Mouse (Mus musculus) neural tube, embryonic 15.5 days (tissue): ENCODE results near the gene Usp48. TPM values are rescaled to one million over a fixed set of nuclear protein-coding genes. Genes with fewer than 3 reads are reported as not detected.

ENCODE experiments used
- ATAC-seq: fragments of 200-750 bp; cut with Nextera tagmentation; 2 replicates; pipeline ENCODE4 v1.8.0; 2017; ENCODE audit warnings: mild to moderate bottlenecking, moderate TSS enrichment, moderate library complexity; ENCODE audit not compliant: low FRiP score
- H3K27ac ChIP-seq: fragments of 300-500 bp; sonication (generic); replicated peaks from 2 replicates; pipeline ENCODE4 v1.5.1; 2015; ENCODE audit warnings: mild to moderate bottlenecking, inconsistent platforms
- H3K27me3 ChIP-seq: fragments of 300-500 bp; sonication (generic); replicated peaks from 2 replicates; pipeline ENCODE4 v1.6.1; 2015; ENCODE audit warnings: inconsistent platforms
- H3K36me3 ChIP-seq: fragments of 300-500 bp; sonication (generic); 2 replicates; pipeline ENCODE4 v1.6.1; 2015; ENCODE audit warnings: inconsistent platforms
- H3K4me1 ChIP-seq: fragments of 300-500 bp; sonication (generic); 2 replicates; pipeline ENCODE4 v1.6.1; 2015; ENCODE audit warnings: inconsistent platforms
- H3K4me2 ChIP-seq: fragments of 300-500 bp; sonication (generic); 2 replicates; pipeline ENCODE4 v1.6.1; 2015; ENCODE audit warnings: inconsistent platforms, mild to moderate bottlenecking, moderate library complexity
- H3K4me3 ChIP-seq: fragments of 300-500 bp; sonication (generic); replicated peaks from 2 replicates; pipeline ENCODE4 v1.5.1; 2015; ENCODE audit warnings: mild to moderate bottlenecking, inconsistent platforms
- H3K9ac ChIP-seq: fragments of 300-500 bp; sonication (generic); replicated peaks from 2 replicates; pipeline ENCODE4 v1.6.1; 2015; ENCODE audit warnings: mild to moderate bottlenecking, inconsistent platforms
- H3K9me3 ChIP-seq: fragments of 300-500 bp; sonication (generic); replicated peaks from 2 replicates; pipeline ENCODE4 v1.6.1; 2016; ENCODE audit warnings: inconsistent platforms
- WGBS: fragments of 180-500 bp; shearing (Covaris S2); methylation state at CpG from one replicate; pipeline ENCODE4 v1.1.7; 2015; ENCODE audit warnings: mixed read lengths; 5-methylcytosine and 5-hydroxymethylcytosine counted together
- polyA plus RNA-seq: library from polyadenylated mRNA; unstranded; fragments of >200 nt; fragmentation: Nextera tagmentation; extraction: Ambion mirVana; gene quantifications from 2 replicates; pipeline ENCODE4 v1.2.1, GENCODE M21; 2015

Usp48 gene
- polyA plus RNA-seq, 1 experiment from 2014 or later, result 61.6 TPM

- Histone ChIP-seq H3K9ac (no peak overlapping the region), H3K9me3 (no peaks in the 10 kb centered on the region), H3K4me2 (no peak overlapping the region), H3K27ac (no peak overlapping the region), H3K4me3 (no peak overlapping the region), H3K27me3 (peaks cover 8% of the 10 kb centered on the region), H3K36me3 (no peaks in the 10 kb centered on the region), H3K4me1 (peaks cover 52% of the 10 kb centered on the region)
- ATAC-seq, result no peak
- WGBS, result 69% methylated on average over 5 of the region's 5 CpGs
Observed at GRCm38 (mm10) chr4:137677906-137678305, 84.4 kb downstream of the Usp48 start.

GRCm38 (mm10) chr4:137678568-137678967 lies 85.0 kb downstream of the Usp48 start:
- H3K4me2 ChIP-seq, result no peak overlapping the region
- H3K4me1 ChIP-seq, result peaks cover 52% of the 10 kb centered on the region
- no peak overlapping the region for H3K4me3 ChIP-seq
- 85% methylated on average over 9 of the region's 9 CpGs for WGBS
- H3K36me3 ChIP-seq, result no peaks in the 10 kb centered on the region
- H3K9me3 ChIP-seq, result no peaks in the 10 kb centered on the region
- no peak for ATAC-seq
- H3K27me3 ChIP-seq, result peaks cover 8% of the 10 kb centered on the region
- H3K9ac ChIP-seq, result no peak overlapping the region
- H3K27ac ChIP-seq, result no peak overlapping the region

DNA sequence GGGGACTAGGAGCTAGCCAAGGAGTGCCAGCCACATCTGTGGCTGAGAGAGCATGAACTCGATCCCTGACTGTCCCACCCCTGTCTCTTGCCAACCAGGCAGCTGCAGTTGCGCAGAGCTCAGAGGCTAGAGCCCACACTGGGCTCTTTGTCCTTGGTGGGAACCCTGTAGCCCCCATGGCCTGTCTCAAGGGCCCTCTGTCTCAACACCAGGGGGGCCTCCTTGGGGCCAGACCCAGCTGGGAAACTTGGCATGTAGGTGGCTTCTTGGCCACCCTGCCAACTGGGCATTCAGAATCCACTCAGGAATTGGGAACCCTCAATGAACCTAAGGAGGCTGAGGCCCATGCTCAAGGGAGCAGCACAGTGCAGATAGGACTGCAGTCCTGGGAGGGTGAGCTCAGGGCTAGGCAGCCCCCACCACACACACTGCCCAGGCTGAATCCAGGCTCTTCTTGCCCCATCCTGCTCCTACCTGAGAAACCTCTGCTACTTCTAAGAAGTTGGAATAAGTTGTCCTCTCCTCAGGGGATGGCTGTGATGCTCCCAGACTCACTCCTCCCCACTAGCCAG lies 86.5 kb downstream of the Usp48 start:
- peaks cover 49% of the 10 kb centered on the region for H3K4me1 ChIP-seq
- no peaks in the 10 kb centered on the region for H3K9me3 ChIP-seq
- no peak overlapping the region for H3K9ac ChIP-seq
- H3K27me3 ChIP-seq, result peaks cover 13% of the 10 kb centered on the region
- no peak overlapping the region for H3K4me2 ChIP-seq
- H3K36me3 ChIP-seq, result no peaks in the 10 kb centered on the region
- H3K27ac ChIP-seq, result peak overlapping the region; percentile 77
- H3K4me3 ChIP-seq, result no peak overlapping the region
- ATAC-seq, result no peak
- 75% methylated on average over 2 of the region's 2 CpGs for WGBS

DNA sequence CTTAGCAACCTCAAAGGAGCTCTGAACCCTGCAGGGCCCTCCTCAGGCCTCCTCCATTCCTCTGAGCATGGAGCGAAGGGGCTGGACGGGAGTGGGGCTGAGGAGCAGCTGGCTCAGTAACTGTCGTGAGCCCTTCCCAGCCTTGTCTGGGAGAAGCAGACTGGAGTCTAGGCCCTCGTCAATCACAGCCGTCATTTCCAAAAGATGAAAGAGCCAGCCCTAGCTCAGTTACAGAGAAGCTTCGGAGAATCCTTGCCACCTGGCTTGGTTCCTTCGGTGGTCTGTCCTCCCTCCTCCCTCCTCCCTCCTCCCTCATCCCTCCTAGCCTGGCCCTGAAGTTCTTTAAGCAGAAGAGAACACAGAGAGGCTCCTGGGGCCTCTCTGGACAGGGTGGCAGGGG lies 87.2 kb downstream of the Usp48 start:
- no peaks in the 10 kb centered on the region for H3K9me3 ChIP-seq
- WGBS, result 27% methylated on average over 7 of the region's 7 CpGs
- peak overlapping the region; percentile 74 for H3K4me2 ChIP-seq
- H3K4me1 ChIP-seq, result peaks cover 48% of the 10 kb centered on the region
- no peaks in the 10 kb centered on the region for H3K36me3 ChIP-seq
- no peak overlapping the region for H3K9ac ChIP-seq
- H3K27me3 ChIP-seq, result peaks cover 13% of the 10 kb centered on the region
- ATAC-seq, result no peak
- H3K4me3 ChIP-seq, result no peak overlapping the region
- H3K27ac ChIP-seq, result peak overlapping the region; percentile 77

- 5% methylated on average over 52 of the region's 52 CpGs for WGBS
- H3K27me3 ChIP-seq, result peaks cover 13% of the 10 kb centered on the region
- H3K9ac ChIP-seq, result peak overlapping the region; percentile 49
- peak; percentile 49 for ATAC-seq
- H3K4me1 ChIP-seq, result peaks cover 48% of the 10 kb centered on the region
- H3K4me3 ChIP-seq, result peak overlapping the region; percentile 41
- peak overlapping the region; percentile 77 for H3K27ac ChIP-seq
- peak overlapping the region; percentile 74 for H3K4me2 ChIP-seq
- H3K9me3 ChIP-seq, result no peaks in the 10 kb centered on the region
- no peaks in the 10 kb centered on the region for H3K36me3 ChIP-seq
Observed at GRCm38 (mm10) chr4:137681408-137682104, 88.0 kb downstream of the Usp48 start.

- Histone ChIP-seq H3K4me1 (peaks cover 48% of the 10 kb centered on the region), H3K9me3 (no peaks in the 10 kb centered on the region), H3K4me2 (0 out of 2 replicates have a peak overlapping the region, but pooled peaks have one; percentile 0), H3K36me3 (no peaks in the 10 kb centered on the region), H3K27me3 (peaks cover 13% of the 10 kb centered on the region), H3K4me3 (no peak overlapping the region), H3K27ac (no peak overlapping the region), H3K9ac (no peak overlapping the region)
- 46% methylated on average over 7 of the region's 7 CpGs for WGBS
- ATAC-seq, result no peak
Observed at GRCm38 (mm10) chr4:137682961-137683453, 89.5 kb downstream of the Usp48 start.

- Histone ChIP-seq H3K27ac (no peak overlapping the region), H3K4me2 (no peak overlapping the region), H3K27me3 (peaks cover 12% of the 10 kb centered on the region), H3K4me3 (no peak overlapping the region), H3K9me3 (no peaks in the 10 kb centered on the region), H3K4me1 (peaks cover 43% of the 10 kb centered on the region), H3K9ac (no peak overlapping the region), H3K36me3 (no peaks in the 10 kb centered on the region)
- no peak for ATAC-seq
- WGBS, result 46% methylated on average over 9 of the region's 9 CpGs
Observed at GRCm38 (mm10) chr4:137684830-137685343, 91.3 kb downstream of the Usp48 start.

GRCm38 (mm10) chr4:137686303-137686702 lies 92.7 kb downstream of the Usp48 start:
- no peak for ATAC-seq
- no peak overlapping the region for H3K4me3 ChIP-seq
- 26% methylated on average over 5 of the region's 5 CpGs for WGBS
- H3K9me3 ChIP-seq, result no peaks in the 10 kb centered on the region
- no peak overlapping the region for H3K9ac ChIP-seq
- H3K4me1 ChIP-seq, result peaks cover 30% of the 10 kb centered on the region
- H3K36me3 ChIP-seq, result no peaks in the 10 kb centered on the region
- H3K27me3 ChIP-seq, result peaks cover 5% of the 10 kb centered on the region
- no peak overlapping the region for H3K27ac ChIP-seq
- no peak overlapping the region for H3K4me2 ChIP-seq

DNA sequence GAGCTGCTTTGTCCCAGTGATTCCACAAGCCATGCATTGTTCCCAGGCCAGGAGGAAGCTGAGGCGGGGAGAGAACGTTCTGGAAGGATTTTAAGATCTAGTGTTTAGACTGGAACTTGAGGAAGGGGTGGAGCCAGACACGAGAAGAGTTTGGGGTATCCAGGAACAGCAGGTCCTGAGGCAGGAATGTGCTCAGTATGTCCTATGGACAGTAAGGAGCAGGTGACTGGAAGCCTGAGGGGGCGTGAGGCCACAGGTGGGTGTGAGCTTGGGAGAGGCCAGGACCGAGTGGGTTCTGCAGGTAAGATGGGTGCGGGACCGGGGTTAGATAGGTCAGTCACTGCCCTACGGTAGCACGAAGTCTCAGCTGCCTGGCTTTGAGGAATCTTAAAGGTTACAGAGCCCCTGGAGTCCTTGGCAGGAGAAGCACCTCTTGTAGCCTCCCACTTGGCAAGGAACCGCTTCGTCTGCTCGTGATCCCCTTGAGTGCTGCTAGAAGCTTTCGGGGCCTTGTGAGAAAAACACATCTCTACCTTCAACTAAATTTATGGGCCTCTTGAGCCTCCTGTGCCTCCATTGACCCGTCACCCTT lies 93.8 kb downstream of the Usp48 start:
- no peak for ATAC-seq
- Histone ChIP-seq H3K9me3 (no peaks in the 10 kb centered on the region), H3K9ac (no peak overlapping the region), H3K4me1 (peaks cover 20% of the 10 kb centered on the region), H3K36me3 (no peaks in the 10 kb centered on the region), H3K4me3 (no peak overlapping the region), H3K27ac (no peak overlapping the region), H3K4me2 (no peak overlapping the region), H3K27me3 (peaks cover 5% of the 10 kb centered on the region)
- WGBS, result 72% methylated on average over 14 of the region's 14 CpGs

DNA sequence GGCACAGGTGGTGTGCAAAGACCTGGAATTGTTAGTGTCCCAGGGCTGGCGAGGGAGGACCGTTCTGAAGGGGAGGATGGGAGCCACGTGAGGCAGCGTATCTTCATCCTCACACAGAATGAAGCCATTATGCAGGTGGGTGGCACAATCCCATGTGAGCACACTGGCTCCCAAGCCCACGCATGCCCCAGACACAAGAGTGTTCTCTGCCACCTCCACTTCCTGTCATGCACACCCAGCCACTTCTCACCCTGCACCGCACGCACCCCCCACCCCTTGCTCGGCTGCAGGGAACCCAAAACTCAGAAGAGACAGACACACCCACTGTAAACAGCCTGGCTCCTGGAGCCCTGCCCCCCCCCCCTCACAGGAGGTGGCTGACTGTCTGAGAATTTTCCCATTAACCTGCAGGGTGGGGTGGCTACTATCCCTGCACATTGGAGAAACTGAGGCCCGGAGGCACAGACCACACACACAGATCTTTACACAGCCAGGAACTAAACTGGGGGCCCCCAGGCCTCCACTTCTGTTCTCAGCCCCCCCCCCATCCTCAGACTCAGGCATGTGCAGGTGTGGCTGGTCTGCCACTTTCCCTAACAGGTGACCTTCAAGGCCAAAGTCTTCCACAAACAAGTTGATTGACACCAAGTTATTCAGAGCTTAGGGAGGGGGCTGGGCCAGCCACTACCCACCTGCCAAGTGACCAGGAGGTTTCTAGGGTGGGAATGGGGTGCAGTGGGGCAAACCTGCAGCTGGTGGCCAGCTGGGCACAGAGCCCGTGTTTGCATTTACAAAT lies 98.8 kb downstream of the Usp48 start:
- no peak for ATAC-seq
- H3K27me3 ChIP-seq, result no peaks in the 10 kb centered on the region
- no peak overlapping the region for H3K4me2 ChIP-seq

GRCm38 (mm10) chr4:137695300-137695699 lies 101.7 kb downstream of the Usp48 start:
- 84% methylated on average over 8 of the region's 8 CpGs for WGBS
- Histone ChIP-seq H3K4me1 (peaks cover 36% of the 10 kb centered on the region), H3K27ac (peak overlapping the region; percentile 37), H3K9ac (no peak overlapping the region), H3K36me3 (no peaks in the 10 kb centered on the region), H3K27me3 (no peaks in the 10 kb centered on the region), H3K4me3 (no peak overlapping the region), H3K4me2 (no peak overlapping the region), H3K9me3 (no peaks in the 10 kb centered on the region)
- ATAC-seq, result no peak

More for the DNA sequence above, 98.8 kb downstream of the Usp48 start:
- Histone ChIP-seq H3K4me1 (peaks cover 13% of the 10 kb centered on the region), H3K36me3 (no peaks in the 10 kb centered on the region), H3K27ac (no peak overlapping the region), H3K9me3 (no peaks in the 10 kb centered on the region), H3K4me3 (no peak overlapping the region), H3K9ac (no peak overlapping the region)
- 87% methylated on average over 10 of the region's 10 CpGs for WGBS
